Mouse (Mus musculus) layer of hippocampus, adult 2 months (tissue): Measurements from ENCODE around the gene Efs. TPM values are rescaled to one million over a fixed set of nuclear protein-coding genes. Genes with fewer than 3 reads are reported as not detected.
A peak's percentile ranks its signal among the peaks of the same experiment; 100 is the strongest.

Experiments used
- DNase-seq, 2 experiments: peaks; one replicate each; pipeline ENCODE4 v3.0.0; 2022; ENCODE audit warnings: low spot score in 2 of 2
- H3K27ac ChIP-seq: fragments of 200-600 bp; 2 replicates; pipeline ENCODE4 v1.8.1; 2022
- H3K4me3 ChIP-seq: fragments of 200-600 bp; 2 replicates; pipeline ENCODE4 v1.8.1; 2022; ENCODE audit warnings: mild to moderate bottlenecking
- CTCF ChIP-seq: fragments of 200-600 bp; conservative IDR thresholded peaks from 2 replicates; pipeline ENCODE4 v1.8.1; 2022; ENCODE audit warnings: antibody characterized with exemption, mild to moderate bottlenecking, moderate library complexity
- total RNA-seq, 2 experiments: library from RNA; stranded (reverse); gene quantifications; 2 replicates each; pipeline ENCODE4 v1.2.3; 2021

The Efs gene
- total RNA-seq, 2 experiments from 2014 or later: 10.6 to 11.2 TPM

GRCm38 (mm10) chr14:54941024-54941978, 15.4 kb upstream of the Efs start:
- no peak for TF ChIP-seq CTCF
- Histone ChIP-seq H3K4me3 (no peak overlapping the region), H3K27ac (no peak overlapping the region)
- no peak for DNase-seq

GRCm38 (mm10) chr14:54940176-54940530, 14.2 kb upstream of the Efs start:
- no peak for DNase-seq
- TF ChIP-seq CTCF: no peak
- Histone ChIP-seq H3K27ac (no peak overlapping the region), H3K4me3 (no peak overlapping the region)

GRCm38 (mm10) chr14:54939434-54940175, 13.7 kb upstream of the Efs start:
- TF ChIP-seq CTCF: peak; percentile 94
- no peak overlapping the region for H3K4me3 ChIP-seq
- DNase-seq: peak; percentile 54 to 77
- no peak overlapping the region for H3K27ac ChIP-seq

- no peak for DNase-seq
- H3K4me3 ChIP-seq: no peak overlapping the region; the same call in 1 of the 2 replicates
- no peak for TF ChIP-seq CTCF
- H3K27ac ChIP-seq: peak overlapping the region; percentile 80; the same call in 1 of the 2 replicates
Measured at GRCm38 (mm10) chr14:54938431-54939219, 12.7 kb upstream of the Efs start.

GRCm38 (mm10) chr14:54937361-54938182, 11.6 kb upstream of the Efs start:
- no peak for DNase-seq
- peak overlapping the region; percentile 51 for H3K4me3 ChIP-seq
- H3K27ac ChIP-seq: peak overlapping the region; percentile 80
- TF ChIP-seq CTCF: no peak

GRCm38 (mm10) chr14:54936831-54937160, 10.9 kb upstream of the Efs start:
- Histone ChIP-seq H3K27ac (peak overlapping the region; percentile 95), H3K4me3 (peak overlapping the region; percentile 53)
- DNase-seq: no peak
- TF ChIP-seq CTCF: no peak

- peak within 1 kb of the TSS; percentile 53 for H3K4me3 ChIP-seq
- peak; percentile 64 to 88 for DNase-seq
- H3K27ac ChIP-seq: peak within 1 kb of the TSS; percentile 95
- peak; percentile 64 for TF ChIP-seq CTCF
Measured at GRCm38 (mm10) chr14:54935904-54936830, 10.2 kb upstream of the Efs start, which contains the start of gene Cmtm5. TSS of gene Cmtm5 (plus strand) at chr14:54936261.

GRCm38 (mm10) chr14:54932645-54933150, 6.8 kb upstream of the Efs start, which contains the start of gene Il25:
TSS of gene Il25 (plus strand) at chr14:54932695.
- no peak within 1 kb of the TSS for H3K4me3 ChIP-seq
- DNase-seq: no peak
- H3K27ac ChIP-seq: no peak within 1 kb of the TSS
- TF ChIP-seq CTCF: no peak

GRCm38 (mm10) chr14:54930431-54930830, 4.5 kb upstream of the Efs start:
- TF ChIP-seq CTCF: no peak
- H3K27ac ChIP-seq: no peak overlapping the region
- no peak overlapping the region for H3K4me3 ChIP-seq
- DNase-seq: no peak

- no peak for TF ChIP-seq CTCF
- no peak for DNase-seq
- Histone ChIP-seq H3K4me3 (no peak overlapping the region), H3K27ac (no peak overlapping the region)
Measured at GRCm38 (mm10) chr14:54929801-54930200, 3.9 kb upstream of the Efs start.

GRCm38 (mm10) chr14:54927296-54927695, 1.4 kb upstream of the Efs start:
- H3K27ac ChIP-seq: peak overlapping the region; percentile 93
- H3K4me3 ChIP-seq: peak overlapping the region; percentile 61; the same call in 1 of the 2 replicates
- no peak for TF ChIP-seq CTCF
- no peak for DNase-seq
